Mouse (Mus musculus) C2C12 (cell line): Measurements from ENCODE around the gene Cyp4a30b.
"Not testable (repeated sequence)": the region's sequence is repeated elsewhere in the genome, so short reads cannot be mapped to it uniquely, and the experiment has no call there.

Experiments
- CEBPB ChIP-seq: IDR thresholded peaks from one replicate; pipeline ENCODE4 v1.6.1; 2011; ENCODE audit warnings: low read depth, mild to moderate bottlenecking, control low read depth, moderate library complexity
- CTCF ChIP-seq: IDR thresholded peaks from one replicate; pipeline ENCODE4 v1.5.1; 2011; ENCODE audit not compliant: control insufficient read depth, insufficient read depth, insufficient read length

DNA sequence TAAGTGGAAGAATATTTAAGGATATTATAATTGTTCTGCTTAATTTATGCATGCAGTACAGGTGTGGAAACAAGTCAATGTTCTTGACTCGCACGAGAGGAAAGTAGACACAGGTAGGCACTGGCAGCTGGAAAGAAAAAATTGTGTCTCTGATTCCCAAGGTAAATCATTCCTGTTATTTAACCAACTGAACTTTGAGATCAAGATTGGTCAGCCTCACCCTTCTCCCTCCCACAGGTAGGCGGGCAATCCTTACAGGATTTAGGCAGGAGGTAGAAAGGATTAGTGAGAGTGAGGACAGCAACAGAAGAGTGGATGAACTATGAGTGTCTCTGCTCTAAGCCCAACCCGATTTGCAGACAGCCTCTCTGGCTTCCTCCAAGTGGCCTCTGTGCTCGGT lies 65.6 kb downstream of the Cyp4a30b start, which contains the start of gene Cyp4a10:
- not testable (repeated sequence) for TF ChIP-seq CEBPB, CTCF
